Mouse (Mus musculus) heart, embryonic 12.5 days (tissue): ENCODE measurements around the gene Slc35b4. TPM values are rescaled to one million over a fixed set of nuclear protein-coding genes. Genes with fewer than 3 reads are reported as not detected.

Source experiments
- ATAC-seq: fragments of 200-750 bp; cut with Nextera tagmentation; 2 replicates; pipeline ENCODE4 v1.8.0; 2017; ENCODE audit warnings: moderate TSS enrichment, moderate library complexity; ENCODE audit not compliant: insufficient number of reproducible peaks, low FRiP score
- H3K27ac ChIP-seq: fragments of 300-500 bp; sonication (generic); 2 replicates; pipeline ENCODE4 v1.5.1; 2016; ENCODE audit warnings: mild to moderate bottlenecking, moderate library complexity; ENCODE audit not compliant: poor library complexity, severe bottlenecking
- H3K27me3 ChIP-seq: fragments of 300-500 bp; sonication (generic); replicated peaks from 2 replicates; pipeline ENCODE4 v1.6.1; 2016; ENCODE audit warnings: mild to moderate bottlenecking, moderate library complexity
- H3K36me3 ChIP-seq: fragments of 300-500 bp; sonication (generic); 2 replicates; pipeline ENCODE4 v1.6.1; 2016; ENCODE audit warnings: mild to moderate bottlenecking, moderate library complexity
- H3K4me1 ChIP-seq: fragments of 300-500 bp; sonication (generic); replicated peaks from 2 replicates; pipeline ENCODE4 v1.6.1; 2016; ENCODE audit warnings: mild to moderate bottlenecking
- H3K4me2 ChIP-seq: fragments of 300-500 bp; sonication (generic); 2 replicates; pipeline ENCODE4 v1.6.1; 2016; ENCODE audit warnings: mild to moderate bottlenecking, moderate library complexity
- H3K4me3 ChIP-seq: fragments of 300-500 bp; sonication (generic); 2 replicates; pipeline ENCODE4 v1.5.1; 2016; ENCODE audit warnings: mild to moderate bottlenecking
- H3K9ac ChIP-seq: fragments of 300-500 bp; sonication (generic); 2 replicates; pipeline ENCODE4 v1.6.1; 2016; ENCODE audit warnings: mild to moderate bottlenecking, moderate library complexity
- H3K9me3 ChIP-seq: fragments of 300-500 bp; sonication (generic); replicated peaks from 2 replicates; pipeline ENCODE4 v1.6.1; 2016; ENCODE audit warnings: mild to moderate bottlenecking, moderate library complexity
- WGBS: fragments of 180-500 bp; shearing (Covaris S2); methylation state at CpG from one replicate; pipeline ENCODE4 v1.1.7; 2016; 5-methylcytosine and 5-hydroxymethylcytosine counted together
- polyA plus RNA-seq: library from polyadenylated mRNA; unstranded; fragments of >200 nt; fragmentation: Nextera tagmentation; extraction: Ambion mirVana; gene quantifications from 2 replicates; pipeline ENCODE4 v1.2.1, GENCODE M21; 2016

Gene Slc35b4
- polyA plus RNA-seq, 1 experiment from 2014 or later = 42.8 TPM

DNA sequence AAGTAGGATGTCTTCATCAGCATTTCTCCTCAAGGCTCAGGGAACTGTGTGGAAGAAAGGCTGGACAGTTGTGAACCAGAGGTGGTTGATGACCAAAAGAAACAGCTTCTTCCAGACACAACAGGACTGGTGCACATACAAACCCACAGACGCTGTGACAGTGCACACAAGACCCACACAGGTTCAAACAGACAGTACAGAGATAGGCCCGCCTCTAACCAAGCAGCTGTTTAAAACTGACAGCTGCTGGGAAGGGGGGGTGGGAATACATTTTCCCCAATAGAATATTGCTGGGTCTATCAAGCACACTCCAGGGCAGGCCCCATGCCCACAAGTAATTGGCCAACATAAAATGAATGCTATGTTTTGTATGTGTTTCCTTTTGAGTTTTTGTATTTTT, 52.5 kb downstream of the Slc35b4 start:
- WGBS = 70% methylated on average over 2 of the region's 2 CpGs
- ATAC-seq = no peak
- no peak overlapping the region for H3K4me3 ChIP-seq

GRCm38 (mm10) chr6:34116838-34117478, 60.0 kb downstream of the Slc35b4 start:
- no peak overlapping the region for H3K4me2 ChIP-seq
- H3K4me3 ChIP-seq = no peak overlapping the region
- no peaks in the 10 kb centered on the region for H3K9me3 ChIP-seq
- no peaks in the 10 kb centered on the region for H3K4me1 ChIP-seq
- no peak overlapping the region for H3K27ac ChIP-seq
- H3K9ac ChIP-seq = no peak overlapping the region
- no peaks in the 10 kb centered on the region for H3K27me3 ChIP-seq
- 91% methylated on average over 7 of the region's 7 CpGs for WGBS
- H3K36me3 ChIP-seq = no peaks in the 10 kb centered on the region
- ATAC-seq = no peak

More for the DNA sequence above, 52.5 kb downstream of the Slc35b4 start:
- H3K9ac ChIP-seq = no peak overlapping the region
- no peaks in the 10 kb centered on the region for H3K27me3 ChIP-seq
- peaks cover 3% of the 10 kb centered on the region for H3K4me1 ChIP-seq
- no peak overlapping the region for H3K27ac ChIP-seq
- H3K36me3 ChIP-seq = no peaks in the 10 kb centered on the region
- H3K9me3 ChIP-seq = no peaks in the 10 kb centered on the region
- no peak overlapping the region for H3K4me2 ChIP-seq

DNA sequence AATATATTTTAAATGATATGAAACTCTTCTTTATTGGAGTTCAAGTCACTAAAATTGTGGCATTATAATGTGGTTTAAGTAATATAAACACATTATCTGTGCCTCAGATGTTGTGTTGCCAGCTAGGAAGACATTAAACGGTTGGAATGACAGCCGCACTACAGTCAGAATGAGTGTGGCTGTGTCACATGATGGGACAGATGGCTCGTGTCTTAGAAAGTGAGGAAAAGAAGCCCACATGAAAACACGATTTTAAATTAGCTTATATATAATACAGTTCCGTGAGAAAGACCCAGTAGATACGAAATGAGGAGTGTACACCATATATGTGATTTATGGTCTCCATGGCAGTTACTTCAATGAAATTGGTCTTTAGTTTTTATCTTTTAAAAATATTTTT, 65.5 kb downstream of the Slc35b4 start:
- Histone ChIP-seq H3K9me3 (no peaks in the 10 kb centered on the region), H3K36me3 (no peaks in the 10 kb centered on the region), H3K4me2 (no peak overlapping the region), H3K27me3 (no peaks in the 10 kb centered on the region), H3K9ac (no peak overlapping the region), H3K4me3 (no peak overlapping the region), H3K4me1 (no peaks in the 10 kb centered on the region), H3K27ac (no peak overlapping the region)
- no peak for ATAC-seq
- WGBS = 71% methylated on average over 6 of the region's 6 CpGs

DNA sequence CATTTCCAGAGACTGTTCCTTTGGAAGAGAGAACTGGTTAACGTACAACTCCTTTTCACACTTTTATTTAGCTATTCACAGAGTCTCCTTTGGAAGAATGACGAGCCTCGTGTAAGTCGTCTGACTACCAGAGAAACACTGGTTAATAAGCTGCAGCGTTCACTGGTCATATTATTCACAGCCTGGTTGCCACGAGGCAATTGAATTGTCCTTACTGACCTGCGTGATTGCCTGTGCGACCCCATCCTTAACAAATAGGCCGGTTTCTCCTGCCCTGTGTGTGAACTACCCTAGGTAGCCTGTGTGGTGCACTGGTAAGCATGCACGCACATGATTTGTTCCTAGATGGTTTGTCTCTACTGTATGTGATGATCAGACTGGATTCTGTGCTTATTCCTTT, 66.3 kb downstream of the Slc35b4 start:
- ATAC-seq = no peak
- Histone ChIP-seq H3K36me3 (no peaks in the 10 kb centered on the region), H3K9ac (no peak overlapping the region), H3K4me1 (no peaks in the 10 kb centered on the region), H3K9me3 (no peaks in the 10 kb centered on the region), H3K27ac (no peak overlapping the region), H3K4me3 (no peak overlapping the region), H3K4me2 (no peak overlapping the region), H3K27me3 (no peaks in the 10 kb centered on the region)
- WGBS = 85% methylated on average over 10 of the region's 10 CpGs

Other genes with a start within 250 kb of the Slc35b4 start
- gene Lrguk, start 147.7 kb downstream of the Slc35b4 start, polyA plus RNA-seq = 0.65 and 1.1 TPM in 2 replicates
- gene Akr1b3, start 140.4 kb upstream of the Slc35b4 start, polyA plus RNA-seq = 176 and 177 TPM in 2 replicates
- 15.3 and 16.0 TPM in 2 replicates for gene Akr1b8, start 177.0 kb upstream of the Slc35b4 start, polyA plus RNA-seq
- 54.9 and 62.0 TPM in 2 replicates for gene Akr1b10, start 207.1 kb upstream of the Slc35b4 start, polyA plus RNA-seq
- 0.13 and 0.14 TPM in 2 replicates for gene Akr1b7, start 235.2 kb upstream of the Slc35b4 start, polyA plus RNA-seq